Mouse (Mus musculus) c-Kit-positive CD71-negative TER-119-negative erythroid progenitor cells, embryonic 14.5 days (primary cell): ENCODE data around the gene Tmem238.

Source experiments
- DNase-seq: peaks from one replicate; pipeline ENCODE4 v3.0.0-alpha.2; 2013; ENCODE audit warnings: low read depth

Gene Tmem238

DNA sequence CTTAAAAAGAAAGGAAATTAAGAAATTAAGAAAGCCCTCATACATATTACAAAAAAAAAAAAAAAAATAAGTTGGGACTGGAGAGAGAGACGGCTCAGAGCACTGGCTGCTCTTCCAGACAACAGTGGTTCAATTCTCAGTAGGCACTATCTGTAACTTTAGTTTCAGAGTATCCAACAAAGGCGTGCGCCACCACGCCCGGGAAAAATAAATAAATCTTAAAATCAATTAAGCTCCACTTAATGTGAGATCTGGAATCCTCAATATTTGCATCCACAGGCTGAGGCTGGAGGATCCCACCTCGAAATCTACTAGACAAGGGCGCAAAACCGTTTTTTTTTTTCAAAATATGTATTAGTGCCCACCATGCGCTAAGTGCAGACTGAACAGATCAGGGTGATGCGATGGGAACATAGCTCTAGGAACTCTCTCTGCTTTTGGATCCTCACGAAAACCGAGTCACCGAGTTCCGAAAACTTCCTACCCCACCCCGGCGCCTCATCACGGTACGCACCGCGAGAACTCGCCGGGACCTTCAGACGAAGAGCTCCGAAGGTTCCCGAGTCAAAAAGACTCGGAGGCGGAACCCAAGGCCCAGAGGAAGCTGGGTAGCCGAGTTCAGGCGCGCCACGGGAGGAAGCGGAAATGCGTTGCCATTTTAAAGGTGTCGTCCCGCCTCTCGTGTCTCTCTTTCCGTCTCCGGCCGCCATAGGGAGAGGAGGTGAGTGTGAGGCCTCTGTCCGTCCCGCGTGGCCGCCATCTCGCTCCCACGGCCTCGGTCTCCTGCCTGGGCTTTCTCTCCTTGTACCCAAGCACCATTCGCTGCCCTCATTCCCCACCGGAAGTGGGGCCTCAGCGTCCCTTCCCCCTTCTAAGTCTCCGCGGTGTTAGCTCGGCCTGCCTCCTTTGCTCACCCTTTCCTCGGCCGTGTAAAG, 3.1 kb upstream of the Tmem238 start, which contains the start of gene Rpl28:
TSS of gene Rpl28 (plus strand) at position 597 of the 935 bp plus-strand sequence.
- peak; percentile 97 for DNase-seq

- no peak for DNase-seq
These were observed 689 bp downstream of the Tmem238 start for GRCm38 (mm10) chr7:4788499-4789435.

GRCm38 (mm10) chr7:4783667-4784268, 5.7 kb downstream of the Tmem238 start:
- DNase-seq = no peak

- no peak for DNase-seq
These were observed 6.7 kb downstream of the Tmem238 start, which contains the start of the genes Il11 and Tmem190 for GRCm38 (mm10) chr7:4782759-4783158. Il11 (minus strand) TSS chr7:4782859. Tmem190 (plus strand) TSS chr7:4782937.

- DNase-seq = no peak
These were observed 7.3 kb downstream of the Tmem238 start for GRCm38 (mm10) chr7:4782130-4782529.

- no peak for DNase-seq
These were observed 9.5 kb downstream of the Tmem238 start for GRCm38 (mm10) chr7:4779921-4780320.

- DNase-seq = no peak
These were observed 11.4 kb downstream of the Tmem238 start for GRCm38 (mm10) chr7:4777851-4778637.

GRCm38 (mm10) chr7:4776861-4777830, 12.3 kb downstream of the Tmem238 start:
- DNase-seq = no peak

- DNase-seq = no peak
These were observed 13.3 kb downstream of the Tmem238 start for GRCm38 (mm10) chr7:4776131-4776530.

GRCm38 (mm10) chr7:4771202-4771601, 18.3 kb downstream of the Tmem238 start, which contains the start of gene Fam71e2:
Fam71e2 (minus strand) TSS chr7:4771302.
- DNase-seq = no peak

DNA sequence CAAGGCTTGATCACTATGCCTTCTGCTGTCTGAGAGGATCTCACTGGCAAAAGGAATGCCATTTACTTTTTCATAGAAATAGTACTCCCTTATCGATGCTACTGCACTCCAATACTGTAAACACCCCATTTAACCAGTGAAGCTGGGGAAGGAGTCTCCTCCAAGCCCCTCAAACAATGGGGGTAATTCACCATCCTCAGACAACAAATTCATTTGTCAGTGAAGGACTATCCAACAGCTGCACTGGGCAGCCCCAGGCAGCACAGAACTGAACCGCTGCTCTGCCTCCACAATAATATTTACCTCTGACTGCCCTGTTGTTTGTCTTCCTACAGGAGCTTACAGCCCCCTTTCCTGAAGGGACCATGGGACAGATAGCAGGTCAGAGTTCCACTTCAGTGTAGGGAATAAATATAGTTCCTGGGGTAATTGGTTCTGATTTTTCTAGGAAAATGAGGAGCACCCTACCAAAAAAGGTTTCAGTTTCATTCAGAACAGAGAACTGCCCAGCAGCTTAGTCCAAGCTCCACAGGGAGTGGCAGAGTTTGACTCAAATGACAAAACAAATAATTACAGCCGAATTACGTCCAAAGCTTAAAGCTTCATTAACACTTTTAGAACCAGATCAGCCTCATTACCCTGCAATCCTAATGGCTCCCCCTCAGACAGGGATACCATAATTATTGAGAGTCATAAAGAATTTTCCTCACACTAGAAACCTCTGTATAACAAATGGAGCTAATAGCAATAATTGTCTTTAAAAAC, 24.3 kb downstream of the Tmem238 start:
- DNase-seq = no peak

DNA sequence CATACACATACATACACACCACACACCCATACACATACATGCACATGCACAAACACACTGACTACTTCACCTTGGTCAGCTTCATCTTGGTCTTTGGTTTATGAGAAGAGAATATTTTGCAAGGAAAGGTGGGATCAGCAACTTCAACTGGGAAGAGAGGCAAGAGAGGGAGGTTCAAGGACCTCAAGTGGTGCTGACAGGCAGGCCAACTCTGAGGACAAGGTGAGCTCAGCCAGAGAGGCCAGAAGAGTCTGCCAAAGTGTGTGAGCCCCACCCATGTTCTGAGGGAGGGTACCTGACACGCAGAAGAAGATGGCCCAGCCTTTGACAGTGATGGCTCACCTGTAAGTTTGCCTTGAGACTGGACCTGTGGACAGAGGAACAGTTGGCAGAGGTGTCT, 29.8 kb downstream of the Tmem238 start:
- no peak for DNase-seq

DNA sequence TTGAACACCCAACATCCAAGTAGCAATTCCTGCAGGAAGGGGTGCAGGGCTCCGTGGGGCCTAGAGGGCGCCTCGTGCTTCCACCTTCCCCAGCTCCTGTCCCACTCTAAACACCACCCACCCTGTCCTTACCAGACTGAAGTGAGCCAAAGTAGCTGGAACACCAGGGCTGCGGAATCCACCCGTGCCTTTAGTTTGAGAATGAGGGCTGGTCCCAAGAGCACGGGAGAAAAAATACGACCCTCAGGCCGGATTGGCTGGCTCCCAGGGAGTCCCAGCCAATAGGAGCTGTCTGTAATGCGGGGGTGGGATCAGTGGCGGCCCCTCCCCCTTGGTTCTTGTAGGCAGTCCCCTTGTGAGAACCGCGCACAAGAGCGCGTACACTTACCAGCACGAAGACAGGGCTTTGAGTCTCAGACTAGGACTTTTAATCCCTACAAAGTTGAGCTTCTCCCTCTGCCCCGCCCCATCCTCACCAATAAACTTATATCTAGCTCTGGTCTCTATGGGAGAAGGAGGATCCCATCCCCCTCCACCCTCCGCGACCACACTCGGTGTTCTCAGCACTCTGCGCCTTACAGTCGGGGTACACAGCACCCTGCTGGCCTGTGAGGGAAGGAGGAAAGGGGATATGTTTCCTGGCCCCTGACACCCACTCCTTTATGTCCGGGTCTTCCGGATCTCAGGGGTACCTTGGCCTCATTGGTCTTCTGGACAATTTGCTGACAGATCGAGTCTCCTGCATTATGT, 36.5 kb downstream of the Tmem238 start, which contains the start of gene Cox6b2:
TSS of gene Cox6b2 (minus strand) at position 274 of the 750 bp plus-strand sequence.
- DNase-seq = peak; percentile 86

DNA sequence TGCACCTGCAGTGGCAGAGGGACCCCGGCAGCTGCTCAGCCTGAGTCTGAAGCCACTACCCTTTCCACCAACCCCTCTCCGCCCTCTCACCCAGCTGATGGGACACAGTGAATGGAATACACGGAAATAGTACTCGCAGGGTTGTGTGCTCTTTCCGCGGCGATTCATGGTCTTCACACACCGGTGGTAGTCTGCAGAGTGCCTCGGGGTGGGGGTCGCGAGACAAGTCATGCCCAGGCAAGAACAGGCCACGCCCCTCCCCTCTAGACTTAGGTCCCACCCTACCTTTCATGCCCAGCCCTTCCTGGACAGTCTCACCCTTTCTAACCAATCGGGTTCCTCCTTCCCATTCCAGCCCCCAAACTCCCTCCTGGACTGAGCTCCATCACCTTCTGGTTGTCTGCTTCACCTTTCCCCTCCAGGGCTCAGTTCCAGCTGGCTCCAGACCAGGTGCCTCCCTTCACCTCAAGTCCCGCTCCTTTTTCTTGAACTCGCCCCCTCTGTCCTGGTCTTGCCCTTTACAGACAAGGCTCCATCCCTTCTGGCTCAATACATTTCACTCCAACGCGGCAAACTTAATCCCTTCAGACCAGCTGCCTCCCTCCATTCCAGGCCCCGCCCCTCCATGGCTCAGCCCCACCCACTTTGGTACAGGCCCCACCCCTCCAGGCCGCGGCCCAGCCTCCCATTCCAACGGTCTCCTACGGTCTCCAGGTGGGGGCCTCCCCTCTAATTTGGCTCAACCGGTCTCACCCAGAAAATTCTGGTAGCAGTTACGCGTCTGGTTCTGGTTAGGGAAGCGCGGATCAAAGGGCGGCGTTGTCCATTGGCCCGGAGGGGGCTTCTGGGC, 37.3 kb downstream of the Tmem238 start:
- no peak for DNase-seq

DNA sequence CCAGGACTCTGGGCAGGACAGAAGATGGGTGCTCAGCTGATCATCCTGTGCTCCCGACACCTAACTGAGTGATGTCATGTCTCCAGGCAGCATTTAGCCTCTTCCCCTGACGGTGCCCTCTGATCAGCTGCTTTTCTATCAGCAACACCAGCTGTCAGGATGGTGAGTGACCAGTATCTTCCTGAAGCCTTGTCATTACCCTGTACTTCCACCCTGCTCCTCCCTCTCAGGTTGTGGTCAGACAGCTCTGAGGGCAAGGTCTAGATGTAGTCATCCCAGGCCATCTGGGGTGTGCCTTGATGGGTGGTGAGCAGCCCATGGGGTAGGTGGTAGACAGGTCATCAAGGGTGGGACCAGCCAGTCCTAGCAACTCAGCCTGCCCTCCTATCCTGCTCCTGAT, 40.3 kb downstream of the Tmem238 start:
- no peak for DNase-seq

DNA sequence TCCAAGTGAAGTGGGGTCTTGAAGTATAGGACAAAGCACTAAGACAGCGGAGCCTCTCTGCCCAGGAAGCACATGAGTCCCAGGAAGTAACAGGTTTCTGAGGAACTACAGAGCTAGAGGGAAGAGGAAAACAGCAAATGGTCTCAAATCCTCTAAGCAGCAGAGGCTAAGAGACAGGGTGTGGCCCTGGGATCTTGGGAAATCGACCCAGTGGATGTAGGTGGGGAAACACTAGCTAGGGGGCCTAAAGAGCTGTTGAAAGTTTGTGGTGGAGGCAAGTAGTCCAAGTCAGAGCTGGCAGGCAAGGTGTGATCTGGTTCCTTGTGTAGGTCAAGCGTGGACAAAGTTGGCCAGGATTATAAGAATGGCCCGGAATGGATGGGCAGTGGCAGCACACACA, 41.1 kb downstream of the Tmem238 start:
- no peak for DNase-seq

- no peak for DNase-seq
These were observed 42.1 kb downstream of the Tmem238 start for GRCm38 (mm10) chr7:4747156-4747899.
